Mouse (Mus musculus): ENCODE data around the gene Mertk.

Mertk gene

DNA sequence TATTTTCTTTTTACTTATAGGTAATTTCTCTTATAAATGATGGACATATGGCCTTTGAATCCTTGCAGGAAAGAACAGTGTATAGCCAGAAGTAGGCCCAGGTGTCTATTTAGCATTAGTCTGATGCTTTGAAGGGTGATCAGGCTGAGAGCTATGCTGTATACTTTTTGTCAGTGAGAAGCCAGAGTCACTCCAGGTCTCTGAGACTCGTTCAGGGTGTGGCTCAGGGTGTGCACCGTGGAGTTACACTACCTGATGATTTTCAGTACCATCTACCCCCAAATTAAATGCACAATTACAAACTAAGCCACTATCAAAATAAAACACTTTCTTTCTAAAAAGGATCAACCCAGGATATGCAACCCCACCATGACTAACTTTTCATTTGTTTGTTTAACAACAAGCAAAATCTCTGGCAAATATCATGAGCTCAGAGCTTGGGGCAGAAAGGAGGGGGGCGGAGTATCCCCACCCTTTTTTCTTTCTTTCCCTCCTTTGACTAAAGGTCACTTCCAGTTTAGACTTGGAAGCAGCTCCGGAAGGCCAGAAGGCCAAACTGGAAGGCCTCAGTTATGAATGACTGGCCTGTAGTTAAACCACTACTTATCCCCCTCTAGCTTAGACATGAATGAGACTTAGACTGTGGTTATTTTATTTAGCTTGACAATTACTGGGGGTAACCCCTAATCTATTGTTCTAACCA is 69.9 kb downstream of the Mertk start:
- no peak for DNase-seq (ENCODE audit: low spot score)

GRCm38 (mm10) chr2:128770557-128770956 is 71.8 kb downstream of the Mertk start:
- DNase-seq (ENCODE audit: low spot score) = no peak

GRCm38 (mm10) chr2:128771048-128771447 is 72.3 kb downstream of the Mertk start:
- DNase-seq (ENCODE audit: low spot score) = no peak

- no peak for DNase-seq (ENCODE audit: low spot score)
Measured at GRCm38 (mm10) chr2:128771750-128772338, 73.1 kb downstream of the Mertk start.

- DNase-seq (ENCODE audit: low spot score) = no peak
Measured at GRCm38 (mm10) chr2:128782231-128782630, 83.5 kb downstream of the Mertk start.

- DNase-seq (ENCODE audit: low spot score) = no peak
Measured at GRCm38 (mm10) chr2:128783660-128784345, 85.0 kb downstream of the Mertk start.

DNA sequence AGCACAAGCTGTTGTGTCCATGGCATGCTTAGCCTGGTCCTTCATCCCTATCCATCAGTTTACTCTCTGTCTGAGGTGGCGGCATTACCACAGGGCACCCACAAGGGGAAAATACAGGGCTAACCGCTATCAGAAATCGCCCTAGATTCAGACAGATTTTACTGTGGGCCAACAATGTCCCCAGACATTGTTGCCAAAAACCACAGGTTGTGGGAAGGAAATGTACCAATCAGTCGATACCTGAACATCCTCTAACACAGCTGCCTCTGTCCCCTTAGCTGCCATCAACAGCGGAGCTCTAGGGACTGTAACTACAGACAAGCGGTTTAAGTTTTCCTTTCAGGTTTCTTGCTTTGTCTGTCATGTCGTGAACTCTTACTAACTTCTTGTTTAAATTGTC is 86.1 kb downstream of the Mertk start:
- no peak for DNase-seq (ENCODE audit: low spot score)

GRCm38 (mm10) chr2:128786341-128786740 is 87.6 kb downstream of the Mertk start:
- no peak for DNase-seq (ENCODE audit: low spot score)

- DNase-seq (ENCODE audit: low spot score) = no peak
Measured at GRCm38 (mm10) chr2:128786795-128787194, 88.0 kb downstream of the Mertk start.

GRCm38 (mm10) chr2:128787805-128788204 is 89.0 kb downstream of the Mertk start:
- no peak for DNase-seq (ENCODE audit: low spot score)

- DNase-seq (ENCODE audit: low spot score) = no peak
Measured at GRCm38 (mm10) chr2:128790875-128791614, 92.3 kb downstream of the Mertk start.

GRCm38 (mm10) chr2:128793958-128794357 is 95.2 kb downstream of the Mertk start:
- no peak for DNase-seq (ENCODE audit: low spot score)

GRCm38 (mm10) chr2:128796463-128796862 is 97.7 kb downstream of the Mertk start:
- no peak for DNase-seq (ENCODE audit: low spot score)

DNA sequence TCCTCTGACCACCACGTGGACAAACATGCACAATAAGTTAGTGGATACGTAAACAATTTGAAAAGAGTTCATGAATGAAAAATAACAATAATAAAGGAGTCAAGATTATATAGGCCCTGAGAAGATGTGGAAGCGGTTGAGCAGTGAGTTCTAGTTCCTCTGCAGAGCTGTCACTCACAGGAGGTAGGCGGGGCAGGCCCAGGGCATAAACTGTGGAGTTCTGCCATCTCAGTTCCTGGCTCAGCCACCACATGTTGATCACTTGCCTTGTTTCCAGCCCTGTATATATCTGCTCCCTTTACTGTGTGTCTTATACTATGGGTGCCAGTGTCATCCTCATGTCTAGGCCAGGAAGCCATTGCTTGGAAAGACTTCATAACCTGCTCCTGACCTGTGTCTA is 104.7 kb downstream of the Mertk start:
- no peak for DNase-seq (ENCODE audit: low spot score)

GRCm38 (mm10) chr2:128805341-128805740 is 106.6 kb downstream of the Mertk start:
- DNase-seq (ENCODE audit: low spot score) = no peak

DNA sequence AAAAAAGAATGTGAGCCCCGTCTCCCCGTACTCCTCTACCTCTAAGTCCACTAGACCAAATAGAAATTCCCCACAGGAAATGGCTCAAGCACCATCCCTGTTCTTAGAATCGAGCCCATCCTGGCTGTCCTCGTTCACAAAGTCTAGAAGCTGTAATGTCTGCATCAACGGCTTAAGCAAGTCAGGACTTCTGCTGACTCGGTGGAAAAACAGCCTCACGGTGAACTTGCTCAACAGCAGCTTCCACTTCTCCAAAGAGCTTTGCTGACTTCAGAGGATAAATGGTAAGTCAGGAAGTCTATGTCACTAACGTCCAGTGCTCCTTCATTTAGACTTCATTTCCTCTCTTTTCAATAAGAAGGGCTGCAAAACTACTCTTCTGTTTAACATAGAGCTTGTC is 107.8 kb downstream of the Mertk start:
- DNase-seq (ENCODE audit: low spot score) = no peak

DNA sequence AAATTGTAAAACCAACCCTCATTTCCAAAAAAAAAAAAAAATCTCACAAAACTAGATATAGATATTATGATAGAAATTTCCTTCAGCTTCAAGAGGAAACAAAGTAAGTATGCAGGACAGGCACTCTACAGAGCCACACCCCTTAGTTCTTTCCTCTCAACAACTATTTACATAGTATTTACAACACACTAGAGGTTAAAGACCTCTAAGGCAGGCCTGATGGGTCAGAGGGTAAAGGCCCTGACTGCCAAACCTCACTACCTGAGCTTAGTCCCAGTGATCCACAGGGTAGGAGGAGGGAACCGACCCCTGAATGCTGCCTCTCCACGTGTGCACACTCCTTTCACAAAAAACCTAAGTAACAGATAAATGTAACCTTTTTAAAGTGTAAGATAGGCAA is 114.0 kb downstream of the Mertk start:
- no peak for DNase-seq (ENCODE audit: low spot score)

DNA sequence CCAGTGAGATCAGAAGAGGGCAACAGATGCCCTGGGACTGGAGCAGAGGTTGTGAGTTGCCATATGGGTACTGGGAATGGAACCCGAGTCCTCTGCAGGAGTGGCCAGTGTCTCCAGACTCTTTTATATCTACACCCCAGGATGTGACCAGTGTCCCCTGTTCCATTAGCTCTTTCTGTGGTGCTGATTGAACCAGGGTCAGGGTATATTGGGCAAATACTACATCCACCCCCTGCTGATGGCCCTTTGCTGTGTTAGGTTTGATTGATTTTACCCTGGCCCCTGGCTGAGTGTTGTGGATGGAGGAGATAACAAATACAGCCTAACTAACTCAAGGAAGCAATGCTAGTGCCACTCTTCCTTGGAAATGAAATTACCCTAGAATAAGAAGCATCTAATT is 117.6 kb downstream of the Mertk start:
- no peak for DNase-seq (ENCODE audit: low spot score)

DNA sequence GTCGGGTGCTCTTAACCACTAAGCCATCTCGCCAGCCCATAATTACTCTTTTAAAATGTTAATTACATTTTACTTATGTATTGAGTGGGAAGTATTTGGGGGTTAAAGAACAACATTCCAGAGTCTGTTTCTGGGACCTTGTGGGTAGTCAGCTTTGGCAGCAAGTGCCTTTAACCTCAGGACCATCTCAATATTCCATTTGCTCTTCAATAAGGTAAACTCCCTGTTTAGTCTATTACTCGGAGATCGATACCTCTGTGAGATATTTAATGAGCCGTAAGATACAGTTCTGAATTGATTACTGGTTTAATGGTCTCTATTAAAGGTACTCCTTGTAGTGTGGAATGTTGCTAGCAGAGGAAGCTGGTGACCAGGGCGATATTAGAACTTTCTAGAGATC is 118.2 kb downstream of the Mertk start:
- no peak for DNase-seq (ENCODE audit: low spot score)

GRCm38 (mm10) chr2:128817387-128817785 is 118.6 kb downstream of the Mertk start:
- no peak for DNase-seq (ENCODE audit: low spot score)

DNA sequence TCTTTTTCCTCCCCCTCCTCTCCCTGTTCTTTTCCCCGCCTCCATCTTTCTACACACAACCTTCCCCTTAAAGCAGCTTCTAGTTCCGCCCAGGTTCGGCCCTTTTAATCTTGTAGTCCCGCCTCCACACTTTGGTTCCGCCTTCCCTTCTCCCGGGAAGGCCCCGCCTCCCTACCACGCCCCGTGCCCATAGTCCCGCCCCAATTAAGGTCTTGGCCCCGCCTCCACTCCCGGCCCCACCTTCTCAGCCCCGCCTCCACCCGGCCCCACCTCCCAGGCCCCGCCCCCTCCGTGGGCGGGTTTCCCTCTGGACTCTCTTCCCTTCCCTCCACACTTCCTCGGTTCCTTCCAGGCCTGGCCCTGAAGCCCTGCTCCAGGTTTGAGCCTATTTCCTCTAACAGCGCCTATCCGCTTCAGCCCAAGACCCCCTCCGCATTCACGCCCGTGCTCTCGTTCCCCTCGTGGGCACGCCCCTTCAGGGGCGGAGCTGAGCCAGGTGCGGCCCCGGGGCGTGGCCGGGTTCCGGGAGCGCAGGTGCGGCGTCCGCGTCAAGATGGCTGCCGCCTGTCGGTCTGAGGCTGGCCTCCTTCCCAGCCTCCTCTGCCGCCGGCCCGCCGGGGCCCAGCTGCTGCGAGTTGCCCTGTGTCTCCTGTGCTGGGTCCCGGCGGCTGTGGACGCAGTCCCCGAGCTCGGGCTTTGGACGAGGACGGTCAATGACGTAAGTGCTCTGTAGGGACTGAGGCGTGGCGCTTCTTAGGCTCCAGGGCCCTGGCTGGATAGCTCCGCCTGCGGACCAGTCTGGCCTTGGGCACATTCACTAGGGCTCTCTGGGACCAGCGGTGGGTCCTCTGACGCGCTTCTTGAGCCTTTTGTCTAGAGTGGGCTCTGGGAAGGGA is 119.3 kb downstream of the Mertk start, which contains the start of gene Tmem87b:
Gene Tmem87b, plus strand, starts transcription at position 333 of the 896 bp plus-strand sequence.
- DNase-seq (ENCODE audit: low spot score) = peak; percentile 97

All from urinary bladder, postnatal 25 days (tissue).